Comparison of ENCODE assay signal across 7 mouse cellular contexts in the genomic region with DNA sequence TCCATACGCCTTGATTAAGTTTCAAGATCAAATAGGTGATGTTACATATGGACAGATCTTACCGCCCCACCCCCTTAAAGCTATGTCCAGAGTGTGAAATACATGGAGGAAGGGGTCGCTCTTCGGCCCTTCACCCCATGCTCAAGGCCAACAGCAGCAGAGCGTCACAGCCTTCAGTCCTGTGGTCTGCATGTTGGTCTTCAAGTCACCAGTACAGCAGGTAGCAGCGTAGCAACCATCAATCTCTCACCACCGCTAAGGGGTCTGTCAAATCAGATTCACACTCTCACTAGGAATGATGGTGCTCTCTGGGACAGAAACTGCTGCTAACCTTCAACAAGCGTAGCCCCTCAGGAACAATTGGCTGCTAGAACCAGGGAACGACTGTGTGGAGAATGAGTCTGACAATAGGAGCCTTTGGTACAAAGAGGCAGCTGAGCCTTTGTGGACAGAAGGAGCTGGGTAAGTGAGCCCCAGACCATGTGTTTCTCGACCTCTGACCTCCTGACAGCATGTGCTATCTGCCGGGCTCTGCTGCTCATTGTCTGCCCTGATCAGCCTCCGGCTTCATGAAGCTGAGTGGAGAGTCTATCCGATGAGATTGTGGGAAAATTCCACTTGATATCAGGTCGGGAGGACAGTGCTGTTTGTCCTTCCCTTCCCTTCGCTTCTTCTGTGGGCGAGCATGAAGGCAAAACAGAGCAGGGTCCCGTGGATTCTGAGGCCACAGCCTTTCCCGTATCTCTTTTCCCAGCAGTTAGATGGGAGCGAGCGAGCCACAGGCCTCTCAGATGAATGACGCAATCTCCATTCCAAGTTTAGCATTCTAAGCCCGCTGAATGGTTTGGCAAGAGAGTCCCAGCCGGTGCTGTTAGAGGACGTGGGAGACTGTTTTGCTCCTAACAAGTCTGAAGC. TPM values are rescaled to one million over a fixed set of nuclear protein-coding genes. Genes with fewer than 3 reads are reported as not detected.
A peak's percentile ranks its signal among the peaks of the same experiment; 100 is the strongest.
DNase-seq lines count a peak whose midpoint lies in the region; TF ChIP-seq lines count a peak whose summit lies in the region.

No protein-coding gene starts in this region.

- no peak for TF ChIP-seq CTCF in layer of hippocampus, adult 2 months (conservative IDR thresholded peaks at IDR 0.05)
- TF ChIP-seq CTCF in lung, adult 2 months (IDR thresholded peaks at IDR 0.05; ENCODE audit: insufficient read depth, low read length), result no peak

- H3K27ac ChIP-seq in layer of hippocampus, adult 2 months, result peak overlapping the region; percentile 82

- H3K4me3 ChIP-seq in layer of hippocampus, adult 2 months, result no peak overlapping the region
- no peak overlapping the region for H3K4me3 ChIP-seq in lung, adult 2 months (replicated peaks; ENCODE audit: extremely low read depth, low read depth, low read length)

- intact Hi-C loops in gastrocnemius, postnatal 36 days (cut with DNase I), result no loop called here

- no peak for TF ChIP-seq POLR2A in lung, adult 2 months (IDR thresholded peaks at IDR 0.05; ENCODE audit: borderline replicate concordance, extremely low read depth, low read depth, low read length)

- 42% methylated on average over 24 of the region's 24 CpGs for WGBS in lung, adult 2 months

- H3K4me1 ChIP-seq in lung, adult 2 months (ENCODE audit: control insufficient read depth, insufficient read depth, low read length), result no peaks in the 10 kb centered on the region

- peak; percentile 72 for DNase-seq in adipocyte (ENCODE audit: low spot score)
- DNase-seq in embryo, embryonic 11 days, result peak; percentile 87
- DNase-seq in gastrocnemius, postnatal 36 days, result peak; percentile 17 to 48
- DNase-seq in layer of hippocampus, adult 2 months (ENCODE audit: low spot score in 2 of 2), result peak; percentile 54 to 78
- DNase-seq in lung, adult 2 months, result peak; percentile 5
- peak; percentile 81 for DNase-seq in retina, postnatal 1 day
- no peak for DNase-seq in thymus, adult 18-20 months

RNA-seq across cellular contexts. Expression of a gene that starts 47.1 kb away (rescaled TPM):
- 10 to 100 TPM; 14.0 to 17.0 TPM for total RNA-seq in gastrocnemius, postnatal 36 days (2021)
- 10 to 100 TPM; 19.3 to 23.2 TPM for total RNA-seq in layer of hippocampus, adult 2 months (2021)
- polyA plus RNA-seq in lung, adult 2 months (2012; rRNA removed), result 18.7 and 25.0 TPM in 2 replicates

Comparison
In these comparisons a context has a peak if more than half of its experiments do, and no peak if none do; other contexts are left out.
1. DNase-seq: peak in adipocyte (single experiment), embryo, embryonic 11 days (single experiment), gastrocnemius, postnatal 36 days (2 of 2), layer of hippocampus, adult 2 months (2 of 2), lung, adult 2 months (single experiment) and retina, postnatal 1 day (single experiment); none in thymus, adult 18-20 months (0 of 2).